Mouse (Mus musculus) kidney, embryonic 16.5 days (tissue): ENCODE results near the gene Rapgef4. TPM values are rescaled to one million over a fixed set of nuclear protein-coding genes. Genes with fewer than 3 reads are reported as not detected.

Experiments used
- ATAC-seq: fragments of 200-750 bp; cut with Nextera tagmentation; 2 replicates; pipeline ENCODE4 v1.8.0; 2017; ENCODE audit warnings: moderate TSS enrichment; ENCODE audit not compliant: low FRiP score, low TSS enrichment
- H3K27ac ChIP-seq: fragments of 300-500 bp; sonication (generic); 2 replicates; pipeline ENCODE4 v1.5.1; 2014; ENCODE audit warnings: low read length
- H3K27me3 ChIP-seq: fragments of 300-500 bp; sonication (generic); 2 replicates; pipeline ENCODE4 v1.6.1; 2014; ENCODE audit warnings: low read length, control low read depth, mixed read lengths; ENCODE audit not compliant: insufficient read depth
- H3K36me3 ChIP-seq: fragments of 300-500 bp; sonication (generic); 2 replicates; pipeline ENCODE4 v1.6.1; 2014; ENCODE audit warnings: low read length, control low read depth, mixed read lengths; ENCODE audit not compliant: insufficient read depth
- H3K4me1 ChIP-seq: fragments of 300-500 bp; sonication (generic); 2 replicates; pipeline ENCODE4 v1.6.1; 2014; ENCODE audit warnings: low read length, control low read depth, mixed read lengths; ENCODE audit not compliant: insufficient read depth
- H3K4me2 ChIP-seq: fragments of 300-500 bp; sonication (generic); replicated peaks from 2 replicates; pipeline ENCODE4 v1.6.1; 2014; ENCODE audit warnings: low read depth, low read length
- H3K4me3 ChIP-seq: fragments of 300-500 bp; sonication (generic); 2 replicates; pipeline ENCODE4 v1.5.1; 2014; ENCODE audit warnings: mild to moderate bottlenecking, low read length
- H3K9ac ChIP-seq: fragments of 300-500 bp; sonication (generic); replicated peaks from 2 replicates; pipeline ENCODE4 v1.6.1; 2014; ENCODE audit warnings: low read length
- H3K9me3 ChIP-seq: fragments of 300-500 bp; sonication (generic); 2 replicates; pipeline ENCODE4 v1.6.1; 2016; ENCODE audit warnings: low read length, control low read depth
- WGBS: fragments of 180-500 bp; shearing (Covaris S2); extraction: QIAGEN DNeasy Blood & Tissue Kit; methylation state at CpG from one replicate; pipeline ENCODE4 v1.1.7; 2014; 5-methylcytosine and 5-hydroxymethylcytosine counted together
- polyA plus RNA-seq: library from polyadenylated mRNA; unstranded; fragments of >200 nt; fragmentation: Nextera tagmentation; extraction: Ambion mirVana; gene quantifications from 2 replicates; pipeline ENCODE4 v1.2.1, GENCODE M21; 2015

Rapgef4 gene
- polyA plus RNA-seq, 1 experiment from 2014 or later: 6.9 TPM

DNA sequence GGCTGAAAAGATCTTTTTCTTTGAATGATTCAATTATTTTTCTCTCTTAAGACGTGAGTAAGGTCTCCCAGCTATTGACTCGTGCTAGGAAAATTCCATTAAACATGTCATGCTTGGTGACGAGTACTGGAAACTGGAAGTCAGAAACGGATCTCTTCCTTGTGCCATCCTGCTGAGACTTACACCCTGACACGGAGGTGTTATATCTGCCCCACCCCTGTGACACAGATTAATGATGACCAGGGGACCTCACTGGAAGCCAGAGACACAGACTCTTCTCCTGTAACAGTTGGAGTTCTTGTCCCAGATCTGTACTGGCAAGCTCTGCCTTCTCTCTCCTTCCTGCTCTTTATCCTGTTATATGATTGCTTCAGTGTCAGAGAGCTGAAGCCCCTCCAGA, 194.9 kb downstream of the Rapgef4 start:
- H3K9ac ChIP-seq: 0 out of 2 replicates have a peak overlapping the region, but pooled peaks have one; percentile 34
- 16% methylated on average over 5 of the region's 5 CpGs for WGBS
- no peak overlapping the region for H3K27ac ChIP-seq
- peaks cover 10% of the 10 kb centered on the region; the same call in 1 of the 2 replicates for H3K4me1 ChIP-seq
- no peak overlapping the region for H3K4me2 ChIP-seq
- H3K9me3 ChIP-seq: no peaks in the 10 kb centered on the region
- no peak for ATAC-seq
- no peaks in the 10 kb centered on the region for H3K36me3 ChIP-seq
- no peaks in the 10 kb centered on the region for H3K27me3 ChIP-seq
- H3K4me3 ChIP-seq: no peak overlapping the region

DNA sequence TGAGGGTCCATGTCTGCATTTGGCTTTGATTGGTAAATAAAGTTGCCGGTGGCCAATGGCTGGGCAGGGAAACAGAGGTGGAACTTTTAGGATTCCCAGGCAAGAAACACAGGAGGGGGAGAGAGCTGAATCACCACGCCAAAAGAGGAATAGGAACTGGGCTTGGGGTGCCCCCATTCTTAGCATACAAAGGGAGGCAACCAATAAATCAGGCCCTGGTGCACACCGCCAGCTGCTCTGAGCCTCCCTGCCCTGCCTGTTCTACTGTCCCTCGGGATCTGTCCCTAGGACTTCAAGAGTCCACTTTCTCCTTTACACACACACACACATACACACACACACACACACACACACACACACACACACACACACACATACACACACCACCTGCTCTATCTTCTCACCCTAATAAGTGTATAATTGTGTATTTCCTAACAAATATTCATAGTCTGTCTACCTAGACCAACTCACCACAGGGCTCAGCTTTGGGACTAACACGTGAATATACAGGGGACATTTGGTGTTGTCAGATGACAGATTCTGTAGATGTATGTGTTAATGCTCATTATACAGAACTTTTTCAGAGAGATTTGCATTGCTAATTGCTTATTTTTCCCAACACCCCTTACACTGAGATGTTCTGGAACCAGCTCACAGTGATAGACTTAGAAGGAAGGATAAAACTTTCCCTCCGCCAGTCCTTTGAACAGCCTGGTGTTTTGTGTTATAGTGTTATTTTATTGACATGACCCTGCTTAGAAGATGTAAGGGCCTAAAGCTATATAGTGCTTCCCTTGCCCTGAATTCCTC, 196.4 kb downstream of the Rapgef4 start:
- no peaks in the 10 kb centered on the region for H3K27me3 ChIP-seq
- H3K9me3 ChIP-seq: no peaks in the 10 kb centered on the region
- no peak overlapping the region for H3K4me2 ChIP-seq
- no peaks in the 10 kb centered on the region for H3K36me3 ChIP-seq
- H3K4me1 ChIP-seq: peaks cover 10% of the 10 kb centered on the region; the same call in 1 of the 2 replicates
- H3K27ac ChIP-seq: no peak overlapping the region
- H3K4me3 ChIP-seq: no peak overlapping the region
- no peak overlapping the region for H3K9ac ChIP-seq
- whole genome bisulfite sequencing: 61% methylated on average over 6 of the region's 6 CpGs
- ATAC-seq: no peak

DNA sequence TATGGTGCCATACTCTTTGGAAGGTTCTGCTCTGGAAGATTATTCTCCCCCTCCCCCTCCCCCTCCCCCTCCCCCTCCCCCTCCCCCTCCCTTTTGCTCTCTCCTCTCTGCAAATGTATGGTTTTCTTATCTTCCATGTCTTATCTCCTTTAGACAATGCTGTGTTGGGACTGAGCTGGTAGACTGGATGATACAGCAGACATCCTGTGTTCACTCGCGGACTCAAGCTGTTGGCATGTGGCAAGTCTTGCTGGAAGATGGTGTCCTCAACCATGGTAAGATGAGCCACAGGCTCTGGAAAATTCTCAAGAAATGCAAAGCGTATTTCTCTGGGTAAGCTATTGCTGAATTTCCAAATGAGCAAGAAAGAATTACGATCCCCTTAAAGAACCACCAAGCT, 197.0 kb downstream of the Rapgef4 start:
- H3K9ac ChIP-seq: no peak overlapping the region
- no peak overlapping the region for H3K4me2 ChIP-seq
- peaks cover 10% of the 10 kb centered on the region; the same call in 1 of the 2 replicates for H3K4me1 ChIP-seq
- ATAC-seq: no peak
- no peaks in the 10 kb centered on the region for H3K27me3 ChIP-seq
- no peak overlapping the region for H3K27ac ChIP-seq
- H3K36me3 ChIP-seq: no peaks in the 10 kb centered on the region
- no peaks in the 10 kb centered on the region for H3K9me3 ChIP-seq
- H3K4me3 ChIP-seq: no peak overlapping the region
- WGBS: 96% methylated on average over 4 of the region's 4 CpGs

DNA sequence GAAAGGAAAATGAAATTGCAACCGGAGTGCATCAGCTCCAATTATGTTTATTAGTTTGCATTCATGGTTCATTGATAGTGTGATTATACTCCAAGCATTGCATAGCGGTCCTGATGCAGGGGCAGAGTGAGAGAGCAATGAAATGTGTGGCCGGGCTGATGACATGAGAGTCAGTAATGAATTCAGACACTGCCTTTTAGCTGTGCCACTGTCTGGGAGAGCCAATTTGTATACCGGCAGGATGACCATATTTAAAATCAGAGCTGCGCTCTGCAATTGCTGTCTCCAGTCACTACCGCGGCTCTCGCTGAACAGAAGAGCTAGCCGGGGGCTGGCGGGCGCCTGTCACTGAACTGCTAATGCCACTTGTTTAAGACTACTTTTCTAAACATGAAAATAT, 197.5 kb downstream of the Rapgef4 start:
- Histone ChIP-seq H3K27ac (no peak overlapping the region), H3K36me3 (no peaks in the 10 kb centered on the region), H3K9ac (no peak overlapping the region), H3K4me3 (no peak overlapping the region), H3K9me3 (no peaks in the 10 kb centered on the region), H3K4me1 (peaks cover 10% of the 10 kb centered on the region; the same call in 1 of the 2 replicates), H3K27me3 (no peaks in the 10 kb centered on the region), H3K4me2 (no peak overlapping the region)
- ATAC-seq: no peak
- 90% methylated on average over 11 of the region's 11 CpGs for WGBS

DNA sequence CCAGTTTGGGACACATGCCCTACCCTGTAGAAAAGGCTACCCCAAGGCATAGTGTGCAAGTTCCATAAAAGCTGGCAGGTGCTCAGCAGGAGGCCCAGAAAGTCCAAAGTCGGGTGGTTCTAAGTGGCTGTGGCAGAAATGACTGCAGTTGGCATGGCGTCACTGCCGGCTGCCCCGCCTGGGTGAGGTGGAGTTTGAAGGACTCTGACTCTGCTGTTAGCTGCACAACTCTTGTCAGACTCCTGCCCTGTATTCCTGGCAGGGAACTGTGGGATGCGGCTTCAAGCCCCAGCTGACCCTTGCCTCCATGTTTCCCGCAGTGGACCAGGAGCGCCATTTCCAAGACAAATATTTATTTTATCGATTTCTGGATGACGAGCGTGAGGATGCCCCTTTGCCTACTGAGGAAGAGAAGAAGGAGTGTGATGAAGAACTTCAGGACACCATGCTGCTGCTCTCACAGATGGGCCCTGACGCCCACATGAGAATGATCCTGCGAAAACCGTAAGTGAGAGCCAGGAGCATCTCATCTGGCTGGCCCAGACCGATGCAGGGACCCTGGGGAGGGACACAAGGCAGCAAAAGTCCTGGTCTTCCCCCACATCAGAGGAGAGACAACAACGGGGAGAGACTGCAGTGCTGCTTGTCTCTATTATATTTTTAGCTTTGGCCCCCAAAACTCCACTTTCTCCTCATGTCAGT, 198.7 kb downstream of the Rapgef4 start:
- H3K9me3 ChIP-seq: no peaks in the 10 kb centered on the region
- H3K27ac ChIP-seq: no peak overlapping the region
- H3K36me3 ChIP-seq: no peaks in the 10 kb centered on the region
- no peak overlapping the region for H3K4me3 ChIP-seq
- H3K9ac ChIP-seq: no peak overlapping the region
- WGBS: 90% methylated on average over 15 of the region's 15 CpGs
- H3K4me2 ChIP-seq: no peak overlapping the region
- ATAC-seq: no peak
- no peaks in the 10 kb centered on the region for H3K27me3 ChIP-seq
- H3K4me1 ChIP-seq: peaks cover 10% of the 10 kb centered on the region; the same call in 1 of the 2 replicates

DNA sequence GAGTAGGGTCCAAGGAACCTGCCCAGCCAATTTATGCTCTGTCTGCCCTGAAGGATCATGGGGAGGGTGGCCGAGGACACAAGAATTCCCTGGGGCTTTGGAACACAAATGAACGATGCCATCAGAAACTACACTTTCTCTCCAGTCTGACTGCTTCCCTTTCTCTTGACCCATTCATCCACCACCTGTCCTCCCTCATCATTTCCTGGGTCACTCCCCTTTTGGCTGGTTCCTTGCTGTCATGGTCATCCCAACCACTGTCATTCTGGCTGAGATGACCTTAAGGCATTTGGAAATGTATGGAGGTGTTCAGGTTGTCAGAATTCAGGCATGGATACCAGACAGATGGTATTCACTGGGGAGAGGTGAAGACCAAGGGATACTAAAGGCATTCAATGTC, 200.4 kb downstream of the Rapgef4 start:
- ATAC-seq: no peak
- Histone ChIP-seq H3K27ac (no peak overlapping the region), H3K36me3 (no peaks in the 10 kb centered on the region), H3K27me3 (no peaks in the 10 kb centered on the region), H3K4me1 (no peaks in the 10 kb centered on the region), H3K4me2 (no peak overlapping the region), H3K4me3 (no peak overlapping the region), H3K9ac (no peak overlapping the region), H3K9me3 (no peaks in the 10 kb centered on the region)
- 73% methylated on average over 2 of the region's 2 CpGs for WGBS

DNA sequence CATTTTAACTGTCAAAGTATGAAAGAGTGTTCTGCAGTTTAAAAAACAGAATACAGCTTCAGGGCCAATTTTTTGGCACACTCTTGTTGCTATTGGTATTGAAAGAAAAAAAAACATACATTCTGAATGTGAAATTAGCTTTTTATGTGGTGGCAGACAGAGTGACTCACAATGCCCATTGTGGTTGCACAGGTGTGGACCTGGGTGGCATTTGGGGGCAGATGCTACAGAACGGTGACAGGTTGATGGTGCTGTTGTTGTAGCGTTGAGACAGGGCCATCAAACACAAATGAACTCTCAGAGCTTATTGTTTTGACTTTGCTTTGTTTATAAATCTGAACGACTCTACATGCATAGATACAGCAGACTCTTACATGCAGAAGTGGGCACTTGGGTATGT, 202.7 kb downstream of the Rapgef4 start:
- no peak overlapping the region for H3K4me3 ChIP-seq
- no peak for ATAC-seq
- H3K27ac ChIP-seq: no peak overlapping the region
- no peaks in the 10 kb centered on the region for H3K36me3 ChIP-seq
- H3K9me3 ChIP-seq: no peaks in the 10 kb centered on the region
- no peaks in the 10 kb centered on the region for H3K27me3 ChIP-seq
- 80% methylated on average over 3 of the region's 3 CpGs for WGBS
- H3K4me1 ChIP-seq: no peaks in the 10 kb centered on the region
- no peak overlapping the region for H3K4me2 ChIP-seq
- no peak overlapping the region for H3K9ac ChIP-seq

DNA sequence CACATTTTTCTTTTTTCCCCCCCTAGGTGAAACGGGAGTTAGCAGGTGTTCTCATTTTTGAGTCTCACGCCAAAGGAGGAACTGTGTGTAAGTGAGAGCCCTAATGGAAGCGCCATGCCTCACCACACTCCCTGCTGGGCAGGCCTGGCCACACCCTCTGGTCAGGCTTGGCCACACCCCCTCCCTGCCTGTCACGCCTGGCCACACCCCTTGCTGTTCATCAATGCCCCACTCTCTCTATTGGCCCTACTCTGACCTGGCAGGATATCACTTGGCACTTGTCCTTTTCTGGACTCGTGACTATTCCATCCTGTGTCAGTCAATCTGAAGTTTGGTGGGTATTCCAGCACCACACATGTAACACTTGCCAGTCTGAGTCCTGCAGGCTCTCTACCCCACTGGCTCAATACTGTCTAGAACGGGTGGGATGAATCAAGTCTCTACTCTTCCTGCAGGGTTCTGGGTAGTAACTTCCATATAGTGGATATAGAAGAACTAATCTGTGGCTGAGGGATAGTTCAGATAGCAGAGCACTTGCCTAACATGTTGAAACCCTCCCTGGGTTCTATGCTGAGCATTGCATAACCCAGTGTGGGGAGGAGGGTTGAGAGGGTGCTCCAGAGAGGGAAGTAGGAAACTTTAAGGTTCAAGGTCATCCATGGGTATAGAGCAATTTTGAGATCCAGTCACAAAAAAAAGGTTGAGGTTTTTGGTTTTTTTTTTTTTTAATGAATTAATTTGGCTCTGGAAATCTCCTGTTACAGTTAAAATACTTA, 215.3 kb downstream of the Rapgef4 start:
- Histone ChIP-seq H3K4me3 (no peak overlapping the region), H3K4me1 (peaks cover 8% of the 10 kb centered on the region), H3K9me3 (peaks cover 4% of the 10 kb centered on the region; the same call in 1 of the 2 replicates), H3K9ac (no peak overlapping the region), H3K4me2 (no peak overlapping the region), H3K27me3 (no peaks in the 10 kb centered on the region), H3K36me3 (no peaks in the 10 kb centered on the region), H3K27ac (no peak overlapping the region)
- no peak for ATAC-seq
- 71% methylated on average over 6 of the region's 6 CpGs for WGBS

DNA sequence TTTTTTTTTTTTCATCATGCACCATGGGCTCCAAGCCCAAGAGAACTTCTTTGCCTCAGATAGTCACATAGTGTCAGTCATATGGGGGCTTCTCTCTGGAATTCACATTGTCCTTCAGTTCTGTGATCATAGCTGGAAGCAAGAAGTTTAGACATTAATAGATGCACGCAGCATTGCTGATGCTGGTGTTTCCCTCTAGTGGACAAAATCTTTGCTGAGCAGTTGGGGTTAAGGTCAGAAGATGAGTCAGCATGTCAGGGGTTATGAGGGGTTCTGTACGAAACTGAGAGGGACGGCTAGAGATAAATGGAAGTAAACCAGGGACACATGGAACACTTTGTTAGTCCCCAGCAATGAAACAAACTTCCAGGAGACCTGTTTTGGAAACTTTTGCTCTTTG, 216.0 kb downstream of the Rapgef4 start:
- Histone ChIP-seq H3K9me3 (no peaks in the 10 kb centered on the region), H3K4me1 (peaks cover 14% of the 10 kb centered on the region), H3K9ac (no peak overlapping the region), H3K27me3 (no peaks in the 10 kb centered on the region), H3K36me3 (no peaks in the 10 kb centered on the region), H3K27ac (no peak overlapping the region), H3K4me2 (no peak overlapping the region), H3K4me3 (no peak overlapping the region)
- 31% methylated on average over 3 of the region's 3 CpGs for WGBS
- no peak for ATAC-seq
